Mouse (Mus musculus): Measurements from ENCODE around the gene Slc9a8. TPM values are rescaled to one million over a fixed set of nuclear protein-coding genes. Genes with fewer than 3 reads are reported as not detected.

The Slc9a8 gene
- total RNA-seq, 4 experiments from 2014 or later = 34.4 to 38.7 (median 35.1) TPM

- DNase-seq (ENCODE audit: low spot score in 2 of 2) = no peak
Observed at GRCm38 (mm10) chr2:167507719-167508385, 86.3 kb downstream of the Slc9a8 start.

- no peak for DNase-seq (ENCODE audit: low spot score in 2 of 2)
Observed at GRCm38 (mm10) chr2:167508569-167508968, 87.1 kb downstream of the Slc9a8 start.

GRCm38 (mm10) chr2:167510485-167510884 lies 89.0 kb downstream of the Slc9a8 start:
- no peak for DNase-seq (ENCODE audit: low spot score in 2 of 2)

- DNase-seq (ENCODE audit: low spot score in 2 of 2) = no peak
Observed at GRCm38 (mm10) chr2:167512365-167512764, 90.9 kb downstream of the Slc9a8 start.

- DNase-seq (ENCODE audit: low spot score in 2 of 2) = no peak
Observed at GRCm38 (mm10) chr2:167512970-167513369, 91.5 kb downstream of the Slc9a8 start.

- no peak for DNase-seq (ENCODE audit: low spot score in 2 of 2)
Observed at GRCm38 (mm10) chr2:167514641-167515040, 93.1 kb downstream of the Slc9a8 start.

- no peak for DNase-seq (ENCODE audit: low spot score in 2 of 2)
Observed at GRCm38 (mm10) chr2:167515688-167516087, 94.2 kb downstream of the Slc9a8 start.

- no peak for DNase-seq (ENCODE audit: low spot score in 2 of 2)
Observed at GRCm38 (mm10) chr2:167519606-167520252, 98.2 kb downstream of the Slc9a8 start.

Other genes with a start within 250 kb of the Slc9a8 start
- gene Kcnb1, start 231.6 kb upstream of the Slc9a8 start, total RNA-seq (2022) = 100 to 1,000 TPM; 158 to 198 (median 179) TPM
- 1 to 10 TPM; 1.3 to 2.6 (median 2.1) TPM for gene Ptgis, start 181.1 kb upstream of the Slc9a8 start, total RNA-seq (2022)
- 10 to 100 TPM; 40.3 to 52.1 (median 43.5) TPM for gene B4galt5, start 72.5 kb upstream of the Slc9a8 start, total RNA-seq (2022)
- gene Rnf114, start 70.9 kb downstream of the Slc9a8 start, total RNA-seq (2022) = 10 to 100 TPM; 57.8 to 62.9 (median 60.1) TPM
- 10 to 100 TPM; 66.1 to 71.2 (median 70.1) TPM for gene Spata2, start 71.2 kb downstream of the Slc9a8 start, total RNA-seq (2022)
- under 1 TPM; 0.48 to 0.93 (median 0.70) TPM for gene Snai1, start 116.5 kb downstream of the Slc9a8 start, total RNA-seq (2022)
- 100 to 1,000 TPM; 257 to 274 (median 265) TPM for gene Ube2v1, start 210.4 kb downstream of the Slc9a8 start, total RNA-seq (2022)
- 10 to 100 TPM; 26.0 to 42.5 (median 32.6) TPM for gene Gm20431, start 239.8 kb downstream of the Slc9a8 start, total RNA-seq (2022)